Mouse (Mus musculus) liver (tissue): Measurements from ENCODE around the gene Crot.
A peak's percentile ranks its signal among the peaks of the same experiment; 100 is the strongest.
"Not testable (repeated sequence)": the region's sequence is repeated elsewhere in the genome, so short reads cannot be mapped to it uniquely, and the experiment has no call there.

Experiments used
- DNase-seq: peaks from one replicate; pipeline ENCODE4 v3.0.0-alpha.2; 2020; ENCODE audit warnings: mixed read lengths

Crot gene

GRCm38 (mm10) chr5:8995966-8996685, 998 bp downstream of the Crot start:
- no peak for DNase-seq

- no peak for DNase-seq
Observed at GRCm38 (mm10) chr5:8991626-8992025, 5.5 kb downstream of the Crot start.

- DNase-seq = no peak
Observed at GRCm38 (mm10) chr5:8990526-8990925, 6.6 kb downstream of the Crot start.

GRCm38 (mm10) chr5:8987925-8988324, 9.2 kb downstream of the Crot start:
- DNase-seq = no peak

- DNase-seq = no peak
Observed at GRCm38 (mm10) chr5:8985470-8985869, 11.7 kb downstream of the Crot start.

GRCm38 (mm10) chr5:8974721-8975120, 22.4 kb downstream of the Crot start:
- no peak for DNase-seq

- no peak for DNase-seq
Observed at GRCm38 (mm10) chr5:8972355-8972754, 24.8 kb downstream of the Crot start.

- DNase-seq = no peak
Observed at GRCm38 (mm10) chr5:8970694-8971093, 26.4 kb downstream of the Crot start.

GRCm38 (mm10) chr5:8964487-8964886, 32.6 kb downstream of the Crot start:
- DNase-seq = no peak

- no peak for DNase-seq
Observed at GRCm38 (mm10) chr5:8960534-8960933, 36.6 kb downstream of the Crot start.

- no peak for DNase-seq
Observed at GRCm38 (mm10) chr5:8955544-8955943, 41.6 kb downstream of the Crot start.

GRCm38 (mm10) chr5:8953660-8954059, 43.5 kb downstream of the Crot start:
- DNase-seq = no peak

GRCm38 (mm10) chr5:8947423-8948110, 49.6 kb downstream of the Crot start:
- DNase-seq = no peak

GRCm38 (mm10) chr5:8943836-8944235, 53.3 kb downstream of the Crot start:
- DNase-seq = no peak

GRCm38 (mm10) chr5:8941266-8941665, 55.9 kb downstream of the Crot start:
- DNase-seq = not testable (repeated sequence)

- DNase-seq = no peak
Observed at GRCm38 (mm10) chr5:8937965-8938364, 59.2 kb downstream of the Crot start.

- DNase-seq = peak; percentile 20
Observed at GRCm38 (mm10) chr5:8928440-8928839, 68.7 kb downstream of the Crot start.

GRCm38 (mm10) chr5:8917069-8917468, 80.1 kb downstream of the Crot start:
- DNase-seq = no peak

- DNase-seq = no peak
Observed at GRCm38 (mm10) chr5:8916400-8916799, 80.7 kb downstream of the Crot start.
